Mouse (Mus musculus): ENCODE results near the gene Hoxa5.

DNA sequence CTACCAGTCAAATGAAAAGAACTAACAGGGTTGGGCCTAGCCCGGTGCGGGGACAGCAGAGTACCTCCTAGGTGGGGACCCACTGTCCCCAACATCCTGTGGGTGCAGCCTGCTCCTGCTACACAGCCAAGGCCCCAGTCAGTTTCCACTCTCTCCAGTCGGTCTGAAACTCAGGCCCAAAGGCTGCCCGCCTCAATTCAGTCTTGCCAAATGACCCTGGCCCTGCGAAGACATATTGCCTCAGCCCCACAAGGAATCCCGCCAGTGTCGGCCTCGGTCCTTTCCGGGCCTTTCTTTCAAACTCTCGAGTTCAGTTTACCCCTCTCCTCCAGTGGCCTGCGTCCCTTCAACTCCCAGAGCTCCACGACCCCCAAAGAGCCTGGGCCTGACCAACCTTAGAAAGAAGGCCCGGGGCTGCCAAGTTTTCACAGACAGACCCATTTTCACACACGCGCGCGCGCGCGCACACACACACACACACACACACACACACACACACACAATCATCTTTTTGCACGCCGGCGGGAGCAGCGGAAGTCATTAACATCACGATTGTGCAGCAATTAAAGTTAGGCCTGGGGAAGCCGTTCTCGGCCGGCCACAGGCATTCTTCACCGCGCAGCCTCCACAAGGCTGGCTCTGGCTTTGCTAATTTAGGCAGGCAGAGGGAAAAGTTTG is 4.2 kb downstream of the Hoxa5 start:
- no peak for TF ChIP-seq GATA1 (IDR thresholded peaks at IDR 0.05; ENCODE audit: borderline replicate concordance, low read length)
- no peak for TF ChIP-seq FLI1 (IDR thresholded peaks at IDR 0.05; ENCODE audit: low read length)

All from megakaryocyte, embryonic 14.5 days (primary cell).